Mouse (Mus musculus) heart, embryonic 11.5 days (tissue): ENCODE results near the gene Srgap2. TPM values are rescaled to one million over a fixed set of nuclear protein-coding genes. Genes with fewer than 3 reads are reported as not detected.

Experiments
- ATAC-seq: fragments of 200-750 bp; cut with Nextera tagmentation; replicated peaks from 2 replicates; pipeline ENCODE4 v1.8.0; 2017; ENCODE audit warnings: moderate library complexity; ENCODE audit not compliant: insufficient number of reproducible peaks, low FRiP score, low TSS enrichment
- H3K27ac ChIP-seq: fragments of 300-500 bp; sonication (generic); 2 replicates; pipeline ENCODE4 v1.5.1; 2014; ENCODE audit warnings: mild to moderate bottlenecking, low read depth, low read length
- H3K27me3 ChIP-seq: fragments of 300-500 bp; sonication (generic); 2 replicates; pipeline ENCODE4 v1.6.1; 2014; ENCODE audit warnings: mild to moderate bottlenecking, low read length, mixed read lengths; ENCODE audit not compliant: control insufficient read depth, insufficient read depth
- H3K36me3 ChIP-seq: fragments of 300-500 bp; sonication (generic); 2 replicates; pipeline ENCODE4 v1.6.1; 2014; ENCODE audit warnings: mild to moderate bottlenecking, low read length, moderate library complexity, mixed read lengths; ENCODE audit not compliant: control insufficient read depth, insufficient read depth
- H3K4me1 ChIP-seq: fragments of 300-500 bp; sonication (generic); 2 replicates; pipeline ENCODE4 v1.6.1; 2014; ENCODE audit warnings: low read length; ENCODE audit not compliant: control insufficient read depth, insufficient read depth
- H3K4me2 ChIP-seq: fragments of 300-500 bp; sonication (generic); 2 replicates; pipeline ENCODE4 v1.6.1; 2014; ENCODE audit warnings: mild to moderate bottlenecking, moderate library complexity
- H3K4me3 ChIP-seq: fragments of 300-500 bp; sonication (generic); 2 replicates; pipeline ENCODE4 v1.5.1; 2014; ENCODE audit warnings: low read depth, low read length
- H3K9ac ChIP-seq: fragments of 300-500 bp; sonication (generic); 2 replicates; pipeline ENCODE4 v1.6.1; 2014; ENCODE audit warnings: mild to moderate bottlenecking, low read depth, low read length, moderate library complexity
- H3K9me3 ChIP-seq: fragments of 300-500 bp; sonication (generic); replicated peaks from 2 replicates; pipeline ENCODE4 v1.6.1; 2016; ENCODE audit warnings: low read length; ENCODE audit not compliant: control insufficient read depth
- WGBS: fragments of 180-500 bp; shearing (Covaris S2); extraction: QIAGEN DNeasy Blood & Tissue Kit; methylation state at CpG from one replicate; pipeline ENCODE4 v1.1.7; 2014; ENCODE audit not compliant: insufficient replicate concordance; 5-methylcytosine and 5-hydroxymethylcytosine counted together
- polyA plus RNA-seq: library from polyadenylated mRNA; unstranded; fragments of >200 nt; fragmentation: Nextera tagmentation; extraction: Ambion mirVana; gene quantifications from 2 replicates; pipeline ENCODE4 v1.2.1, GENCODE M21; 2014

Srgap2 gene
- polyA plus RNA-seq, 1 experiment from 2014 or later, result 23.3 TPM

- Histone ChIP-seq H3K36me3 (no peaks in the 10 kb centered on the region), H3K27ac (no peak overlapping the region), H3K4me3 (no peak overlapping the region), H3K4me1 (0 out of 2 replicates have a peak, but pooled peaks cover 6% of the 10 kb centered on the region), H3K27me3 (no peaks in the 10 kb centered on the region), H3K4me2 (no peak overlapping the region), H3K9me3 (no peaks in the 10 kb centered on the region), H3K9ac (no peak overlapping the region)
- no peak for ATAC-seq
- WGBS, result 54% methylated on average over 1 of the region's 1 CpGs
Observed at GRCm38 (mm10) chr1:131514197-131514596, 13.0 kb downstream of the Srgap2 start.

- no peaks in the 10 kb centered on the region for H3K27me3 ChIP-seq
- no peak for ATAC-seq
Observed at GRCm38 (mm10) chr1:131513136-131513535, 14.0 kb downstream of the Srgap2 start.

GRCm38 (mm10) chr1:131511661-131512500 lies 15.3 kb downstream of the Srgap2 start:
- ATAC-seq, result no peak
- Histone ChIP-seq H3K9ac (no peak overlapping the region), H3K27ac (no peak overlapping the region), H3K9me3 (no peaks in the 10 kb centered on the region), H3K4me3 (no peak overlapping the region), H3K4me1 (0 out of 2 replicates have a peak, but pooled peaks cover 6% of the 10 kb centered on the region), H3K27me3 (no peaks in the 10 kb centered on the region), H3K36me3 (no peaks in the 10 kb centered on the region), H3K4me2 (no peak overlapping the region)
- WGBS, result 75% methylated on average over 3 of the region's 3 CpGs

More at GRCm38 (mm10) chr1:131513136-131513535, 14.0 kb downstream of the Srgap2 start:
- no peak overlapping the region for H3K4me2 ChIP-seq
- 83% methylated on average over 2 of the region's 2 CpGs for whole genome bisulfite sequencing
- H3K4me1 ChIP-seq, result 0 out of 2 replicates have a peak, but pooled peaks cover 6% of the 10 kb centered on the region
- H3K36me3 ChIP-seq, result no peaks in the 10 kb centered on the region
- no peaks in the 10 kb centered on the region for H3K9me3 ChIP-seq
- H3K9ac ChIP-seq, result no peak overlapping the region
- H3K27ac ChIP-seq, result no peak overlapping the region
- H3K4me3 ChIP-seq, result no peak overlapping the region

GRCm38 (mm10) chr1:131511131-131511530 lies 16.0 kb downstream of the Srgap2 start:
- ATAC-seq, result no peak
- Histone ChIP-seq H3K36me3 (no peaks in the 10 kb centered on the region), H3K9me3 (no peaks in the 10 kb centered on the region), H3K27me3 (no peaks in the 10 kb centered on the region), H3K4me3 (no peak overlapping the region), H3K9ac (no peak overlapping the region), H3K4me2 (no peak overlapping the region), H3K4me1 (0 out of 2 replicates have a peak, but pooled peaks cover 6% of the 10 kb centered on the region), H3K27ac (no peak overlapping the region)

- H3K4me1 ChIP-seq, result peaks cover 4% of the 10 kb centered on the region; the same call in 1 of the 2 replicates
- no peak overlapping the region for H3K4me3 ChIP-seq
- 82% methylated on average over 1 of the region's 1 CpGs for WGBS
- no peak overlapping the region for H3K9ac ChIP-seq
- no peaks in the 10 kb centered on the region for H3K36me3 ChIP-seq
- H3K4me2 ChIP-seq, result no peak overlapping the region
- no peak overlapping the region for H3K27ac ChIP-seq
- no peaks in the 10 kb centered on the region for H3K9me3 ChIP-seq
- no peaks in the 10 kb centered on the region for H3K27me3 ChIP-seq
- no peak for ATAC-seq
Observed at GRCm38 (mm10) chr1:131501681-131502080, 25.5 kb downstream of the Srgap2 start.

- no peaks in the 10 kb centered on the region for H3K27me3 ChIP-seq
- H3K4me3 ChIP-seq, result no peak overlapping the region
- 86% methylated on average over 1 of the region's 1 CpGs for WGBS
- no peak overlapping the region for H3K9ac ChIP-seq
- no peaks in the 10 kb centered on the region for H3K36me3 ChIP-seq
- no peaks in the 10 kb centered on the region for H3K9me3 ChIP-seq
- no peak overlapping the region for H3K4me2 ChIP-seq
- H3K27ac ChIP-seq, result no peak overlapping the region
- no peak for ATAC-seq
- H3K4me1 ChIP-seq, result peaks cover 15% of the 10 kb centered on the region
Observed at GRCm38 (mm10) chr1:131498231-131498630, 28.9 kb downstream of the Srgap2 start.

- no peak overlapping the region for H3K27ac ChIP-seq
- no peak for ATAC-seq
- no peaks in the 10 kb centered on the region for H3K36me3 ChIP-seq
- WGBS, result 76% methylated on average over 4 of the region's 4 CpGs
- no peak overlapping the region for H3K9ac ChIP-seq
- no peak overlapping the region for H3K4me2 ChIP-seq
- H3K9me3 ChIP-seq, result no peaks in the 10 kb centered on the region
- no peak overlapping the region for H3K4me3 ChIP-seq
- no peaks in the 10 kb centered on the region for H3K27me3 ChIP-seq
- peaks cover 36% of the 10 kb centered on the region for H3K4me1 ChIP-seq
Observed at GRCm38 (mm10) chr1:131493966-131494898, 32.9 kb downstream of the Srgap2 start.

- Histone ChIP-seq H3K4me1 (peaks cover 34% of the 10 kb centered on the region), H3K27me3 (no peaks in the 10 kb centered on the region), H3K36me3 (no peaks in the 10 kb centered on the region), H3K9ac (no peak overlapping the region), H3K4me2 (0 out of 2 replicates have a peak overlapping the region, but pooled peaks have one; percentile 4), H3K27ac (no peak overlapping the region), H3K4me3 (no peak overlapping the region), H3K9me3 (no peaks in the 10 kb centered on the region)
- ATAC-seq, result no peak
- 33% methylated on average over 2 of the region's 2 CpGs for WGBS
Observed at GRCm38 (mm10) chr1:131492360-131492759, 34.8 kb downstream of the Srgap2 start.
